Mouse (Mus musculus) right cerebral cortex, adult 18-20 months (tissue): ENCODE data around the gene Etv5.
"Not testable (repeated sequence)": the region's sequence is repeated elsewhere in the genome, so short reads cannot be mapped to it uniquely, and the experiment has no call there.

Source experiments
- DNase-seq: peaks from one replicate; pipeline ENCODE4 v3.0.0; 2022; ENCODE audit warnings: mixed read lengths

Gene Etv5

GRCm38 (mm10) chr16:22389146-22389911 lies 50.2 kb downstream of the Etv5 start:
- DNase-seq, result peak; percentile 65

- no peak for DNase-seq
Measured at GRCm38 (mm10) chr16:22387731-22388130, 51.8 kb downstream of the Etv5 start.

- not testable (repeated sequence) for DNase-seq
Measured at GRCm38 (mm10) chr16:22382018-22382417, 57.5 kb downstream of the Etv5 start.

GRCm38 (mm10) chr16:22380981-22381380 lies 58.5 kb downstream of the Etv5 start:
- no peak for DNase-seq

GRCm38 (mm10) chr16:22379986-22380385 lies 59.5 kb downstream of the Etv5 start:
- no peak for DNase-seq

- DNase-seq, result no peak
Measured at GRCm38 (mm10) chr16:22379342-22379741, 60.2 kb downstream of the Etv5 start.

- DNase-seq, result no peak
Measured at GRCm38 (mm10) chr16:22377714-22378113, 61.8 kb downstream of the Etv5 start.

GRCm38 (mm10) chr16:22374898-22375297 lies 64.6 kb downstream of the Etv5 start:
- DNase-seq, result no peak

- DNase-seq, result no peak
Measured at GRCm38 (mm10) chr16:22372701-22373124, 66.8 kb downstream of the Etv5 start.

GRCm38 (mm10) chr16:22372225-22372624 lies 67.3 kb downstream of the Etv5 start:
- DNase-seq, result no peak

GRCm38 (mm10) chr16:22367099-22367498 lies 72.4 kb downstream of the Etv5 start:
- DNase-seq, result peak; percentile 26

GRCm38 (mm10) chr16:22366040-22366439 lies 73.5 kb downstream of the Etv5 start:
- peak; percentile 78 for DNase-seq

GRCm38 (mm10) chr16:22365596-22365995 lies 73.9 kb downstream of the Etv5 start:
- DNase-seq, result peak; percentile 36

GRCm38 (mm10) chr16:22358701-22359354 lies 80.7 kb downstream of the Etv5 start:
- DNase-seq, result peak; percentile 30

GRCm38 (mm10) chr16:22354177-22354576 lies 85.3 kb downstream of the Etv5 start:
- DNase-seq, result not testable (repeated sequence)

GRCm38 (mm10) chr16:22353639-22354038 lies 85.9 kb downstream of the Etv5 start:
- DNase-seq, result no peak

GRCm38 (mm10) chr16:22351194-22351593 lies 88.3 kb downstream of the Etv5 start:
- no peak for DNase-seq

- no peak for DNase-seq
Measured at GRCm38 (mm10) chr16:22349798-22350197, 89.7 kb downstream of the Etv5 start.

- DNase-seq, result peak; percentile 90
Measured at GRCm38 (mm10) chr16:22348478-22349270, 90.8 kb downstream of the Etv5 start.

- DNase-seq, result peak; percentile 52
Measured at GRCm38 (mm10) chr16:22348014-22348413, 91.5 kb downstream of the Etv5 start.

- no peak for DNase-seq
Measured at GRCm38 (mm10) chr16:22341236-22341671, 98.3 kb downstream of the Etv5 start.

GRCm38 (mm10) chr16:22335781-22336180 lies 103.7 kb downstream of the Etv5 start:
- no peak for DNase-seq
